Mouse (Mus musculus) liver, embryonic 11.5 days (tissue): ENCODE results near the gene Tmem150c. TPM values are rescaled to one million over a fixed set of nuclear protein-coding genes. Genes with fewer than 3 reads are reported as not detected.

Source experiments
- ATAC-seq: fragments of 200-750 bp; cut with Nextera tagmentation; replicated peaks from 2 replicates; pipeline ENCODE4 v1.8.0; 2017; ENCODE audit warnings: moderate number of reproducible peaks, mild to moderate bottlenecking, moderate TSS enrichment, moderate library complexity; ENCODE audit not compliant: low FRiP score
- DNase-seq: peaks from one replicate; pipeline ENCODE4 v3.0.0-alpha.2; 2017; ENCODE audit warnings: low spot score
- H3K27ac ChIP-seq: fragments of 300-500 bp; sonication (generic); 2 replicates; pipeline ENCODE4 v1.5.1; 2014; ENCODE audit warnings: mild to moderate bottlenecking, low read depth, low read length, control low read depth
- H3K27me3 ChIP-seq: fragments of 300-500 bp; sonication (generic); replicated peaks from 2 replicates; pipeline ENCODE4 v1.6.1; 2014; ENCODE audit warnings: low read length, mixed read lengths; ENCODE audit not compliant: control insufficient read depth, insufficient read depth
- H3K36me3 ChIP-seq: fragments of 300-500 bp; sonication (generic); 2 replicates; pipeline ENCODE4 v1.6.1; 2014; ENCODE audit warnings: mild to moderate bottlenecking, low read length, moderate library complexity, mixed read lengths; ENCODE audit not compliant: control insufficient read depth, insufficient read depth
- H3K4me1 ChIP-seq: fragments of 300-500 bp; sonication (generic); replicated peaks from 2 replicates; pipeline ENCODE4 v1.6.1; 2014; ENCODE audit warnings: low read length, mixed read lengths; ENCODE audit not compliant: control insufficient read depth, insufficient read depth
- H3K4me2 ChIP-seq: fragments of 300-500 bp; sonication (generic); 2 replicates; pipeline ENCODE4 v1.6.1; 2014; ENCODE audit warnings: mild to moderate bottlenecking, control low read depth, moderate library complexity
- H3K4me3 ChIP-seq: fragments of 300-500 bp; sonication (generic); 2 replicates; pipeline ENCODE4 v1.5.1; 2014; ENCODE audit warnings: low read depth, low read length, control low read depth
- H3K9ac ChIP-seq: fragments of 300-500 bp; sonication (generic); 2 replicates; pipeline ENCODE4 v1.6.1; 2014; ENCODE audit warnings: low read depth, low read length, control low read depth
- H3K9me3 ChIP-seq: fragments of 300-500 bp; sonication (generic); 2 replicates; pipeline ENCODE4 v1.6.1; 2016; ENCODE audit warnings: low read length, inconsistent platforms, mixed read lengths; ENCODE audit not compliant: control insufficient read depth
- WGBS: fragments of 180-500 bp; shearing (Covaris S2); extraction: QIAGEN DNeasy Blood & Tissue Kit; methylation state at CpG from one replicate; pipeline ENCODE4 v1.1.7; 2014; 5-methylcytosine and 5-hydroxymethylcytosine counted together
- polyA plus RNA-seq: library from polyadenylated mRNA; unstranded; fragments of >200 nt; fragmentation: Nextera tagmentation; extraction: Ambion mirVana; gene quantifications from 2 replicates; pipeline ENCODE4 v1.2.1, GENCODE M21; 2014

The Tmem150c gene
- polyA plus RNA-seq, result 1.2 and 2.3 TPM in 2 replicates

DNA sequence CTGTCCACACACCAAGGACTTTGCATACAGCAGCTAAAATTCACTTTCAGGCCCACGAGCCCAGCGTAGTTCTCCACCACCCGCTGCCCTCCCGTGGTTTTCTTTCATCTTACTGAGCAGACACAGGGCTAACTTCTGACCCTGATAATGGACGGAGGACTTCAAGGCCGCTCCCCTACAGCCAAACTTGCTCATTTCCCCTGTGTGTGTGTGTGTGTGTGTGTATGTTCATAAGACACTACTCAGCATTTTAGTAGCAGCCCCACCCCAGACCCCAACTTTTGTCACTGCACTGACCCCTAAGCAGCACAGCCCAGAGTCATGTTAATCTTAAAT is at the start of gene Tmem150c:
Gene Tmem150c (minus strand): TSS at position 171 of the 336 bp plus-strand sequence.
- H3K27ac ChIP-seq, result no peak within 1 kb of the TSS
- no peaks in the 10 kb centered on the region for H3K9me3 ChIP-seq
- H3K4me2 ChIP-seq, result peak within 1 kb of the TSS; percentile 87
- 0 out of 2 replicates have a peak, but pooled peaks cover 2% of the 10 kb centered on the region for H3K4me1 ChIP-seq
- WGBS, result 13% methylated on average over 6 of the region's 6 CpGs
- DNase-seq, result no peak
- ATAC-seq, result peak; percentile 43
- H3K27me3 ChIP-seq, result peaks cover 36% of the 10 kb centered on the region
- H3K36me3 ChIP-seq, result no peaks in the 10 kb centered on the region
- peak within 1 kb of the TSS; percentile 50 for H3K9ac ChIP-seq
- peak within 1 kb of the TSS; percentile 60 for H3K4me3 ChIP-seq

GRCm38 (mm10) chr5:100209093-100209492 is 49.5 kb upstream of the Tmem150c start:
- DNase-seq, result no peak
- peak; percentile 39; the same call in 1 of the 2 replicates for ATAC-seq
- WGBS, result 52% methylated on average over 7 of the region's 7 CpGs
- H3K4me1 ChIP-seq, result no peaks in the 10 kb centered on the region
- H3K36me3 ChIP-seq, result no peaks in the 10 kb centered on the region
- H3K9ac ChIP-seq, result no peak overlapping the region
- H3K9me3 ChIP-seq, result no peaks in the 10 kb centered on the region
- no peaks in the 10 kb centered on the region for H3K27me3 ChIP-seq
- H3K4me3 ChIP-seq, result no peak overlapping the region
- peak overlapping the region; percentile 52; the same call in 1 of the 2 replicates for H3K27ac ChIP-seq
- no peak overlapping the region for H3K4me2 ChIP-seq

- Histone ChIP-seq H3K4me3 (no peak overlapping the region), H3K9ac (no peak overlapping the region), H3K4me1 (no peaks in the 10 kb centered on the region), H3K9me3 (no peaks in the 10 kb centered on the region), H3K27ac (no peak overlapping the region), H3K36me3 (no peaks in the 10 kb centered on the region), H3K27me3 (no peaks in the 10 kb centered on the region), H3K4me2 (no peak overlapping the region)
- 73% methylated on average over 6 of the region's 6 CpGs for WGBS
- no peak for ATAC-seq
- DNase-seq, result no peak
Measured at GRCm38 (mm10) chr5:100206675-100207074, 47.1 kb upstream of the Tmem150c start.

DNA sequence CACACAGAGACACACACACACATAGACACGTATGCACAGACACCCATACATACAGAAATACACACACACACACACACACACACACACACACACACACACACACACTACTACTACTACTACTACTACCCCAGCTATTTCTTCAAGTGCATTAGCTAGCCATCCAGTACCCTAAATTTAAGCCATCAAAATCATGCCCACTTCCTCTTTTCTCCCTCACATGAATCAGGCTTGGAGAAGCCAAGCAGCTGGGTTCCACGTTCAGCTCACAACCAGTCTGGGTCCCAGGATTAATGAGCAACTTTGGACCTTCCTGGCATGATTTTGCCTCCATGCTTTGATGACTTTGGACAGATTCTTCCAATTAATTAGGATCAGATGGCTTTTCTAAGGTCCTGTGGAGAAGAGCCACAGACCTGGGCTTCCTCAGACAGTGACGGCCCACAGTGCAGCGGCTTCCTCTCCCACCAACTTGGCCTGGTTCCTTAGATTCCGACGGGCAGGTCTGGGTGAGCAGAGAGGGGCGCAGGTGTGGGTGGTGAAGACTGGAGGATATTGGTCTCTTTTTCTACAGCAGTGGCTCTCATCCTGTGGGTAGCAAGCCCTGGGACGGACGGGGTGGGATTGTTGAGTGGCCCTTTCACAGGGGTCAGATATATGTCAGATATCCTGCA is 46.0 kb upstream of the Tmem150c start:
- H3K27ac ChIP-seq, result no peak overlapping the region
- H3K9ac ChIP-seq, result no peak overlapping the region
- no peaks in the 10 kb centered on the region for H3K27me3 ChIP-seq
- WGBS, result 74% methylated on average over 9 of the region's 9 CpGs
- DNase-seq (no peak), ATAC-seq (no peak)
- no peak overlapping the region for H3K4me2 ChIP-seq
- H3K36me3 ChIP-seq, result no peaks in the 10 kb centered on the region
- H3K4me1 ChIP-seq, result no peaks in the 10 kb centered on the region
- H3K4me3 ChIP-seq, result no peak overlapping the region
- no peaks in the 10 kb centered on the region for H3K9me3 ChIP-seq

DNA sequence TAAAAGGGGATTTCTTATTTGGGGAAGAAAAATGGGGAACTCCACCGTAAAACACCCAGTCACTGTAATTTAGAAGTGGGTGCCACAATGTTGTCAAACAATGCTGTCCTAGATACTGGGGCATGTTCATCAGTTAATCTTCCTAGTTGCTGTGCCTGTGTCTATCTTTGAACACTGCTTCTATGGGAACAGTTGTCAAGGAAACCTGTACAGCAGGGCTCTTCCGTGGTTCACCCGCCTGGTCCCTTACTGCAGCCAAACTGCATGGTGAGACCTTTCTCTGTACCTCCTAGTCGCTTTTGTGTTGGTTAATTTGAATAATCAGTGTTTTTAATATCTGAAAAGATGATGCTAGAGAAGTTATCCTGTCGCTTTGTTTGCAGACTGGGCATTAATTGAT is 41.2 kb upstream of the Tmem150c start:
- H3K36me3 ChIP-seq, result no peaks in the 10 kb centered on the region
- no peaks in the 10 kb centered on the region for H3K27me3 ChIP-seq
- DNase-seq (no peak), ATAC-seq (no peak)
- no peak overlapping the region for H3K27ac ChIP-seq
- H3K9me3 ChIP-seq, result no peaks in the 10 kb centered on the region
- peaks cover 11% of the 10 kb centered on the region; the same call in 1 of the 2 replicates for H3K4me1 ChIP-seq
- no peak overlapping the region for H3K4me2 ChIP-seq
- WGBS, result 59% methylated on average over 5 of the region's 5 CpGs
- no peak overlapping the region for H3K9ac ChIP-seq
- no peak overlapping the region for H3K4me3 ChIP-seq

DNA sequence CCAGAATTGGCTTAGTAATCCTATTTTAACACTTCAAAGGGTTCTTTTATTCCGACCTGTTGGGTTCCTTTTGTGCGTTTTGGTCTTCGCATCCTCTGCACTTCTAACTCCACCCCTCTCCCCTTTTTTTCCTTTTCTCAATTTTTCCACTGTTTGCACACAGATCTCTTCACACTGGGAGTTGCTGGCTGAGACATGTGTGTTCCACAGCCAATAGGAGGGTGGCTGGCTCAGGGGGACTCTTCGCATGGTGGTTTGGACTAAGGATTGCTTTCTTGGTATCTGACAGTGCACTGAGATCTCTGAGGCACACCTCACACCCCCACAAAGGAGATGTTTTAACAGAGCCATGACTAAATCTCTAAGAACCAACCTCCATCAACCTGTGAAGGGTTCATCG is 40.7 kb upstream of the Tmem150c start:
- Histone ChIP-seq H3K9ac (no peak overlapping the region), H3K36me3 (no peaks in the 10 kb centered on the region), H3K27ac (no peak overlapping the region), H3K4me1 (peaks cover 11% of the 10 kb centered on the region; the same call in 1 of the 2 replicates), H3K4me2 (no peak overlapping the region), H3K4me3 (no peak overlapping the region), H3K27me3 (no peaks in the 10 kb centered on the region), H3K9me3 (no peaks in the 10 kb centered on the region)
- ATAC-seq (no peak), DNase-seq (no peak)
- WGBS, result 75% methylated on average over 5 of the region's 5 CpGs

- peak; percentile 65 for ATAC-seq
- Histone ChIP-seq H3K27ac (peak overlapping the region; percentile 11; the same call in 1 of the 2 replicates), H3K9me3 (no peaks in the 10 kb centered on the region), H3K9ac (no peak overlapping the region), H3K4me2 (no peak overlapping the region), H3K4me3 (no peak overlapping the region), H3K27me3 (no peaks in the 10 kb centered on the region), H3K4me1 (peaks cover 11% of the 10 kb centered on the region; the same call in 1 of the 2 replicates), H3K36me3 (no peaks in the 10 kb centered on the region)
- no peak for DNase-seq
- WGBS, result 68% methylated on average over 7 of the region's 7 CpGs
Measured at GRCm38 (mm10) chr5:100199092-100199853, 39.7 kb upstream of the Tmem150c start.

DNA sequence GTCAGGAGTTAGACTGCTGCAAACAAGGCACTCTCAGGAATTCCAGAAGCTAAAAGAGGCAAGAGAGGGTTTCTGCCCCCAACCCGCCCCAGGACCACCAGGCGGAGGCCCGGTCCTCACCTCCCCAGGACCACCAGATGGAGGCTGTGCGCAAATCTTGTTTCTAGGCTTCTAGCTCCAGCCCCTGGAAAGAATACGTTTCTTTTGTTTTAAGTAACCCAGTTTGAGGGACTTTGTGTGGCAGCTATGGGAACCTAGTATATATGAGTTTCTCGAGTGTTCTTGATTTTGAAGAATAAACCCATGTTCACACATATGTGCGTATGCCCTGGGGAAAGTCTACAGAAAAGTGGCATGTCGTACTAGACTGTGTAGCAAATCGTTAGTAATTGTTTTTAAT is 37.9 kb upstream of the Tmem150c start:
- DNase-seq (no peak), ATAC-seq (no peak)
- Histone ChIP-seq H3K36me3 (no peaks in the 10 kb centered on the region), H3K4me3 (no peak overlapping the region), H3K4me2 (no peak overlapping the region), H3K9me3 (no peaks in the 10 kb centered on the region), H3K9ac (no peak overlapping the region), H3K27me3 (no peaks in the 10 kb centered on the region), H3K4me1 (peaks cover 11% of the 10 kb centered on the region; the same call in 1 of the 2 replicates), H3K27ac (no peak overlapping the region)
- 73% methylated on average over 9 of the region's 9 CpGs for WGBS
